Mouse (Mus musculus): ENCODE data around the gene Olfr223. TPM values are rescaled to one million over a fixed set of nuclear protein-coding genes. Genes with fewer than 3 reads are reported as not detected.
"Not testable (repeated sequence)": the region's sequence is repeated elsewhere in the genome, so short reads cannot be mapped to it uniquely, and the experiment has no call there.

Olfr223 gene
- total RNA-seq, 2 experiments from 2014 or later: not detected

GRCm38 (mm10) chr11:59599211-59599610 is 6.1 kb upstream of the Olfr223 start:
- no peak for DNase-seq (ENCODE audit: extremely low spot score in 1 of 2, low spot score in 1 of 2)

GRCm38 (mm10) chr11:59596950-59597349 is 3.9 kb upstream of the Olfr223 start:
- DNase-seq (ENCODE audit: extremely low spot score in 1 of 2, low spot score in 1 of 2): no peak

GRCm38 (mm10) chr11:59596091-59596490 is 3.0 kb upstream of the Olfr223 start:
- no peak for DNase-seq (ENCODE audit: extremely low spot score in 1 of 2, low spot score in 1 of 2)

GRCm38 (mm10) chr11:59589496-59589895 is 3.6 kb downstream of the Olfr223 start:
- no peak for DNase-seq (ENCODE audit: extremely low spot score in 1 of 2, low spot score in 1 of 2)

GRCm38 (mm10) chr11:59584539-59584938 is 8.6 kb downstream of the Olfr223 start:
- DNase-seq (ENCODE audit: extremely low spot score in 1 of 2, low spot score in 1 of 2): no peak

- DNase-seq (ENCODE audit: extremely low spot score in 1 of 2, low spot score in 1 of 2): not testable (repeated sequence)
Observed at GRCm38 (mm10) chr11:59576135-59576534, 17.0 kb downstream of the Olfr223 start, which contains the start of gene Olfr222. Gene Olfr222 (minus strand): TSS chr11:59576235.

- no peak for DNase-seq (ENCODE audit: extremely low spot score in 1 of 2, low spot score in 1 of 2)
Observed at GRCm38 (mm10) chr11:59575726-59576125, 17.4 kb downstream of the Olfr223 start.

- peak in 1 of 2 experiments; percentile 16 for DNase-seq (ENCODE audit: extremely low spot score in 1 of 2, low spot score in 1 of 2)
Observed at GRCm38 (mm10) chr11:59569306-59569705, 23.8 kb downstream of the Olfr223 start.

- DNase-seq (ENCODE audit: extremely low spot score in 1 of 2, low spot score in 1 of 2): no peak
Observed at GRCm38 (mm10) chr11:59562837-59563236, 30.3 kb downstream of the Olfr223 start.

- no peak for DNase-seq (ENCODE audit: extremely low spot score in 1 of 2, low spot score in 1 of 2)
Observed at GRCm38 (mm10) chr11:59562336-59562735, 30.8 kb downstream of the Olfr223 start.

- no peak for DNase-seq (ENCODE audit: extremely low spot score in 1 of 2, low spot score in 1 of 2)
Observed at GRCm38 (mm10) chr11:59560906-59561305, 32.2 kb downstream of the Olfr223 start.

- no peak for DNase-seq (ENCODE audit: extremely low spot score in 1 of 2, low spot score in 1 of 2)
Observed at GRCm38 (mm10) chr11:59554535-59554934, 38.6 kb downstream of the Olfr223 start.

- DNase-seq (ENCODE audit: extremely low spot score in 1 of 2, low spot score in 1 of 2): no peak
Observed at GRCm38 (mm10) chr11:59554127-59554526, 39.0 kb downstream of the Olfr223 start.

GRCm38 (mm10) chr11:59544005-59544404 is 49.1 kb downstream of the Olfr223 start:
- DNase-seq (ENCODE audit: extremely low spot score in 1 of 2, low spot score in 1 of 2): no peak

- DNase-seq (ENCODE audit: extremely low spot score in 1 of 2, low spot score in 1 of 2): no peak
Observed at GRCm38 (mm10) chr11:59543376-59543775, 49.7 kb downstream of the Olfr223 start.

- no peak for DNase-seq (ENCODE audit: extremely low spot score in 1 of 2, low spot score in 1 of 2)
Observed at GRCm38 (mm10) chr11:59542442-59542841, 50.6 kb downstream of the Olfr223 start.

- no peak for DNase-seq (ENCODE audit: extremely low spot score in 1 of 2, low spot score in 1 of 2)
Observed at GRCm38 (mm10) chr11:59541324-59541723, 51.8 kb downstream of the Olfr223 start, which contains the start of gene Nlrp3. Gene Nlrp3 (plus strand): TSS chr11:59541568.

- no peak for DNase-seq (ENCODE audit: extremely low spot score in 1 of 2, low spot score in 1 of 2)
Observed at GRCm38 (mm10) chr11:59540123-59540522, 53.0 kb downstream of the Olfr223 start.

Other genes with a start within 250 kb of the Olfr223 start
- not detected for gene Prss38, start 217.6 kb downstream of the Olfr223 start, total RNA-seq (2021)
- gene Jmjd4, start 143.2 kb downstream of the Olfr223 start, total RNA-seq (2021): 10 to 100 TPM; 25.3 to 27.0 TPM
- gene Snap47, start 142.1 kb downstream of the Olfr223 start, total RNA-seq (2021): 100 to 1,000 TPM; 345 to 382 TPM
- gene Zfp867, start 120.8 kb downstream of the Olfr223 start, total RNA-seq (2021): 1 to 10 TPM; 3.7 to 4.2 TPM
- gene Zkscan17, start 66.5 kb downstream of the Olfr223 start, total RNA-seq (2021): 1 to 10 TPM; 7.9 to 9.1 TPM
- gene Nlrp3, start 51.7 kb downstream of the Olfr223 start, total RNA-seq (2021): under 1 TPM; 0.64 to 0.92 TPM
- gene Olfr222, start 17.1 kb downstream of the Olfr223 start, total RNA-seq (2021): not detected
- 100 to 1,000 TPM; 267 to 302 TPM for gene Mprip, start 68.0 kb upstream of the Olfr223 start, total RNA-seq (2021)
- gene Pld6, start 194.4 kb upstream of the Olfr223 start, total RNA-seq (2021): under 1 TPM; 0.49 to 0.96 TPM
- 10 to 100 TPM; 44.8 to 47.1 TPM for gene Flcn, start 216.7 kb upstream of the Olfr223 start, total RNA-seq (2021)
- gene Nt5m, start 246.2 kb upstream of the Olfr223 start, total RNA-seq (2021): 10 to 100 TPM; 59.8 to 63.3 TPM
- gene Cops3, start 246.5 kb upstream of the Olfr223 start, total RNA-seq (2021): 10 to 100 TPM; 73.7 to 74.6 TPM

Data from layer of hippocampus, postnatal 25 days (tissue).